Mouse (Mus musculus): ENCODE measurements around the gene Ugt1a10. TPM values are rescaled to one million over a fixed set of nuclear protein-coding genes. Genes with fewer than 3 reads are reported as not detected.

The Ugt1a10 gene
- polyA plus RNA-seq, 1 experiment from 2014 or later: not detected

GRCm38 (mm10) chr1:88237311-88237710, 182.1 kb downstream of the Ugt1a10 start:
- H3K27ac ChIP-seq (replicated peaks): no peak overlapping the region
- no peak overlapping the region for H3K4me2 ChIP-seq
- H3K9me3 ChIP-seq: peaks cover 92% of the 10 kb centered on the region
- H3K36me3 ChIP-seq: no peaks in the 10 kb centered on the region
- no peak for ATAC-seq (ENCODE audit: low FRiP score, low read depth)
- H3K27me3 ChIP-seq: no peaks in the 10 kb centered on the region
- H3K9ac ChIP-seq: no peak overlapping the region
- no peaks in the 10 kb centered on the region for H3K4me1 ChIP-seq (replicated peaks)
- 82% methylated on average over 5 of the region's 5 CpGs for WGBS
- no peak overlapping the region for H3K4me3 ChIP-seq

- Histone ChIP-seq H3K4me3 (no peak overlapping the region), H3K4me1 (replicated peaks) (no peaks in the 10 kb centered on the region), H3K27ac (replicated peaks) (no peak overlapping the region), H3K4me2 (no peak overlapping the region), H3K9ac (no peak overlapping the region), H3K27me3 (no peaks in the 10 kb centered on the region), H3K9me3 (peaks cover 87% of the 10 kb centered on the region), H3K36me3 (no peaks in the 10 kb centered on the region)
- 83% methylated on average over 6 of the region's 6 CpGs for WGBS
- ATAC-seq (ENCODE audit: low FRiP score, low read depth): no peak
Observed at GRCm38 (mm10) chr1:88238771-88239170, 183.6 kb downstream of the Ugt1a10 start.

GRCm38 (mm10) chr1:88240072-88240471, 184.9 kb downstream of the Ugt1a10 start:
- H3K9ac ChIP-seq: no peak overlapping the region
- H3K27me3 ChIP-seq: no peaks in the 10 kb centered on the region
- peaks cover 87% of the 10 kb centered on the region for H3K9me3 ChIP-seq
- H3K4me2 ChIP-seq: no peak overlapping the region
- WGBS: 76% methylated on average over 5 of the region's 5 CpGs
- no peak for ATAC-seq (ENCODE audit: low FRiP score, low read depth)
- H3K4me3 ChIP-seq: no peak overlapping the region
- H3K27ac ChIP-seq (replicated peaks): no peak overlapping the region
- no peaks in the 10 kb centered on the region for H3K36me3 ChIP-seq
- no peaks in the 10 kb centered on the region for H3K4me1 ChIP-seq (replicated peaks)

- H3K4me2 ChIP-seq: no peak overlapping the region
- H3K9ac ChIP-seq: no peak overlapping the region
- no peaks in the 10 kb centered on the region for H3K36me3 ChIP-seq
- peaks cover 87% of the 10 kb centered on the region for H3K9me3 ChIP-seq
- no peak; the same call in 1 of the 2 replicates for ATAC-seq (ENCODE audit: low FRiP score, low read depth)
- 73% methylated on average over 4 of the region's 4 CpGs for WGBS
- H3K27ac ChIP-seq (replicated peaks): no peak overlapping the region
- H3K4me3 ChIP-seq: no peak overlapping the region
- no peaks in the 10 kb centered on the region for H3K4me1 ChIP-seq (replicated peaks)
- no peaks in the 10 kb centered on the region for H3K27me3 ChIP-seq
Observed at GRCm38 (mm10) chr1:88240579-88240978, 185.4 kb downstream of the Ugt1a10 start.

GRCm38 (mm10) chr1:88243861-88244260, 188.7 kb downstream of the Ugt1a10 start:
- WGBS: 68% methylated on average over 5 of the region's 5 CpGs
- Histone ChIP-seq H3K4me3 (no peak overlapping the region), H3K9ac (no peak overlapping the region), H3K27me3 (no peaks in the 10 kb centered on the region), H3K4me2 (no peak overlapping the region), H3K4me1 (replicated peaks) (no peaks in the 10 kb centered on the region), H3K27ac (replicated peaks) (no peak overlapping the region), H3K9me3 (peaks cover 83% of the 10 kb centered on the region), H3K36me3 (no peaks in the 10 kb centered on the region)
- no peak for ATAC-seq (ENCODE audit: low FRiP score, low read depth)

DNA sequence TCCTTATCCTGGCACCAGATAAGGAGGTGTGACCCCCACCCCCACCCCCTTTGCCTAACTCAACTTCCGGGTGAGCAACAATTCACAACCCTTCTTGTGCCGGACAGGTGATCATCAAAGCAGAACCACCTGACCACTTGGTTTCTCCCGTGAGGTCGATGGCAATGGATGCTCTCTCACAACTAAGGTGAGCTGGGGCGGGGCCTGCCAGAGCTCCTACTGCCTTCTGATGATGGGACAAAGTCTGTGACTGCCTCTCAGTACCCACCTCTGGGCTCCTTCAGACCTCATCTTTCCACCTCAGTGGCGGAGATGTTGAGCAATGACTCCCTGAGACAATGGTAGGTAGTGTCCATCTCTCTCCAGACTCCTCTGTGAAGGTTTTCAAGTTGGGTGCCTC, 190.7 kb downstream of the Ugt1a10 start:
- Histone ChIP-seq H3K9me3 (peaks cover 83% of the 10 kb centered on the region), H3K36me3 (no peaks in the 10 kb centered on the region), H3K9ac (no peak overlapping the region), H3K4me1 (replicated peaks) (no peaks in the 10 kb centered on the region), H3K4me2 (no peak overlapping the region), H3K4me3 (no peak overlapping the region), H3K27me3 (no peaks in the 10 kb centered on the region), H3K27ac (replicated peaks) (no peak overlapping the region)
- WGBS: 78% methylated on average over 6 of the region's 6 CpGs
- no peak for ATAC-seq (ENCODE audit: low FRiP score, low read depth)

DNA sequence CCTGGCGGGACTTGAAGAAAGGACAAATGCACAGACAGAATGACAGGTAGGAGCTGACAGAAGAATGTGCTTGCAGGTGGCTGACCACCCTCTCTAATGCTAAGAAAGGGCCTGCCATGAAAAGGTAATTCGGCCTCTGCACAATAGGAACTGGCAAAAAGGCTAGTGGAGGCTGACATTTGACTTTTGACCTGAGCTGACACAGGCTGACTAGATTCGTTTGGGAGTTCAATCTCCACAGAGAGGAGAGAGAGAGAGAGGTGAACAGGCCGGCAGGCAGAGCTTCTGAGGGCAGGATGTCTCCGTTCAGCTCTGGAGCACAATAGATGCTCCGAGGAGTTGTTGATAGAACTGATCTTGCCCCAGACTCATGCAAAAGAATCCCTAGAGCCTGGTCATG, 191.2 kb downstream of the Ugt1a10 start:
- H3K4me3 ChIP-seq: no peak overlapping the region
- no peak overlapping the region for H3K4me2 ChIP-seq
- H3K9me3 ChIP-seq: peaks cover 86% of the 10 kb centered on the region
- ATAC-seq (ENCODE audit: low FRiP score, low read depth): no peak
- no peaks in the 10 kb centered on the region for H3K27me3 ChIP-seq
- no peak overlapping the region for H3K27ac ChIP-seq (replicated peaks)
- H3K9ac ChIP-seq: no peak overlapping the region
- no peaks in the 10 kb centered on the region for H3K4me1 ChIP-seq (replicated peaks)
- H3K36me3 ChIP-seq: no peaks in the 10 kb centered on the region
- WGBS: 45% methylated on average over 6 of the region's 6 CpGs

DNA sequence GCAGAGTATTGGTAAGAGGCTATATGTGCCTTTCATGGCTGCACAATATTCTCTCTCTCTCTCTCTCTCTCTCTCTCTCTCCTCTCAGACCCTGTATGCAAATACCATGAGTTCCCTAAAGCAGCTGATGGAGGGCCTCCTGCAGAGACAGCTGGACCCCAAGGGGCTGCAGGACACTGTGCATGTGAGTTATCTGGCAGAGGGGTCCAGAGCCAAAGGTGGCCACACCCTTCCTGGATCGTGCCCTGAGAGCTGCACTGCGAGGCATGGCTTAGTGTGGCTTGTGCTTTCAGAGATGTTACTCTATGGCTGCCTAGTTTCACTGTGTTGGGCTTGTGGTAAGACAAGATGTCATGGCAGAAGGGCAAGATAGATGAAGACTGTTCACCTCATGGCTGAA, 192.5 kb downstream of the Ugt1a10 start:
- no peak overlapping the region for H3K4me3 ChIP-seq
- no peak overlapping the region for H3K4me2 ChIP-seq
- no peaks in the 10 kb centered on the region for H3K36me3 ChIP-seq
- no peak overlapping the region for H3K27ac ChIP-seq (replicated peaks)
- no peak for ATAC-seq (ENCODE audit: low FRiP score, low read depth)
- H3K4me1 ChIP-seq (replicated peaks): no peaks in the 10 kb centered on the region
- no peaks in the 10 kb centered on the region for H3K27me3 ChIP-seq
- H3K9me3 ChIP-seq: peaks cover 80% of the 10 kb centered on the region
- WGBS: 55% methylated on average over 2 of the region's 2 CpGs
- H3K9ac ChIP-seq: no peak overlapping the region

DNA sequence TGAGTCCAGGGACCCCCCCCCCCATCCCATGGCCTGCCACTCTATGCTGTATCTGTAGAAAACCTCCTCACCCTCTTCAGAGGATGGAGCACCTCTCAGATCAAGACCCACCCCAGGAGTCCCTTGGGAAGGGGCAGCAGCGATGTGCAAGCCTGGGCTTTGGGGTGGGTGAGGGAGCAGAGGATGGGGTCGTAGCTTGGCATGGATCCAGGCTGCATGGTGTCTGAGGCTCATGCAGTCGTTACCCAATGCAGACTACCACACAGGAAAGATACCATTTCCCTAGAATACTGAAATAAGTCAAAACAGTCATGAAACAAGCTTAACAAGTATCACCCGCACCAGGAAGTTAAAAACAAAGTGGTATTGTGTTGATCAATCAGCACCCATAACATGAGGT, 193.5 kb downstream of the Ugt1a10 start:
- Histone ChIP-seq H3K27ac (replicated peaks) (no peak overlapping the region), H3K4me1 (replicated peaks) (no peaks in the 10 kb centered on the region), H3K9me3 (peaks cover 78% of the 10 kb centered on the region), H3K4me2 (no peak overlapping the region), H3K4me3 (no peak overlapping the region), H3K9ac (no peak overlapping the region), H3K36me3 (no peaks in the 10 kb centered on the region), H3K27me3 (no peaks in the 10 kb centered on the region)
- 73% methylated on average over 4 of the region's 4 CpGs for WGBS
- ATAC-seq (ENCODE audit: low FRiP score, low read depth): no peak

GRCm38 (mm10) chr1:88249596-88249995, 194.4 kb downstream of the Ugt1a10 start:
- H3K9me3 ChIP-seq: peaks cover 78% of the 10 kb centered on the region
- WGBS: 81% methylated on average over 7 of the region's 7 CpGs
- H3K4me1 ChIP-seq (replicated peaks): no peaks in the 10 kb centered on the region
- no peaks in the 10 kb centered on the region for H3K27me3 ChIP-seq
- H3K27ac ChIP-seq (replicated peaks): no peak overlapping the region
- no peak overlapping the region for H3K9ac ChIP-seq
- H3K4me3 ChIP-seq: no peak overlapping the region
- no peak for ATAC-seq (ENCODE audit: low FRiP score, low read depth)
- H3K36me3 ChIP-seq: no peaks in the 10 kb centered on the region
- no peak overlapping the region for H3K4me2 ChIP-seq

DNA sequence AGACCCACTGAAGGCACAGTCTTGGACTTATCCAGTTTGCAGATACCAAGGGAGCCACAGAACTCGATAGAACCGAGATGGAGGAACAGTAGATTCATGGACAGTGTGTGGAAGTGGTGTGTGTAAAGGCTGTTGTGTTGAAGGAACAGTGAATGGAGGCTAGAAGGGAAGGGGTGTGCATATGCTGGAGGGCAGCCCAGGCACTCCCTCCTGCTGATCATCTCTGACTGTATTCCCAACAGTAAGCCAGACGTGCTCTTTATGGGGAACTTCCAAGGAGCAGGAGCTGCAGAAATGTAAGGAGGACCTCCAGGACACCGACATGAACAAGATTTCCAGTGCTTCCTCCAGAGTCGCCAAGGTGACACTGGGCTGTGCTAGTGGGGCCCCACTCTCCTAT, 194.8 kb downstream of the Ugt1a10 start:
- H3K9ac ChIP-seq: no peak overlapping the region
- no peak overlapping the region for H3K4me3 ChIP-seq
- 84% methylated on average over 5 of the region's 5 CpGs for whole genome bisulfite sequencing
- no peaks in the 10 kb centered on the region for H3K36me3 ChIP-seq
- ATAC-seq (ENCODE audit: low FRiP score, low read depth): no peak
- no peaks in the 10 kb centered on the region for H3K4me1 ChIP-seq (replicated peaks)
- H3K9me3 ChIP-seq: peaks cover 78% of the 10 kb centered on the region
- H3K27ac ChIP-seq (replicated peaks): no peak overlapping the region
- no peaks in the 10 kb centered on the region for H3K27me3 ChIP-seq
- H3K4me2 ChIP-seq: no peak overlapping the region

- Histone ChIP-seq H3K9me3 (peaks cover 72% of the 10 kb centered on the region), H3K27me3 (no peaks in the 10 kb centered on the region), H3K4me3 (no peak overlapping the region), H3K4me1 (replicated peaks) (no peaks in the 10 kb centered on the region), H3K36me3 (no peaks in the 10 kb centered on the region), H3K4me2 (no peak overlapping the region), H3K27ac (replicated peaks) (no peak overlapping the region), H3K9ac (no peak overlapping the region)
- ATAC-seq (ENCODE audit: low FRiP score, low read depth): no peak
- WGBS: 77% methylated on average over 8 of the region's 8 CpGs
Observed at GRCm38 (mm10) chr1:88253106-88253505, 197.9 kb downstream of the Ugt1a10 start.

DNA sequence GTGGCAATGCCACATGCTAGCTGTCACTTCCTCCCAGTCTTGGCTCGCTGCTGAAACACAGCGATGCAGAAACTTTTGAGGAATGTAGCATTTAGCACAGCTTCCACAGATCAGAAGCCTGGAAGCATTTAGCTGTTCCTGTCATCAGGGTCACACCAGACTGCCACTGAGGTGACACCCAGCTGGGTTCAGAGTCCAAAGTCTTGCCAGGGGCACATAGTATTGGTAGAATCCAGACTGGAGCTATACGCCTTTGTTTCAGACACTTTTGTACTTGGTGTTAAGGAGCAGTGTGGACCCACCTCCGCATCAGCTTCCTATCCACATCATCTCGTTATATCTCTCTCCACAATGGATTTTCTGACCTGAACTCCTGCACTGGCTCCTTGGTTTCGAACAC, 198.4 kb downstream of the Ugt1a10 start:
- Histone ChIP-seq H3K4me1 (replicated peaks) (no peaks in the 10 kb centered on the region), H3K36me3 (no peaks in the 10 kb centered on the region), H3K4me3 (no peak overlapping the region), H3K9me3 (peaks cover 68% of the 10 kb centered on the region), H3K27ac (replicated peaks) (no peak overlapping the region), H3K27me3 (no peaks in the 10 kb centered on the region), H3K9ac (no peak overlapping the region), H3K4me2 (no peak overlapping the region)
- WGBS: 77% methylated on average over 6 of the region's 6 CpGs
- ATAC-seq (ENCODE audit: low FRiP score, low read depth): no peak
